Mouse (Mus musculus) MEL (cell line): Measurements from ENCODE around the gene S100a13. TPM values are rescaled to one million over a fixed set of nuclear protein-coding genes. Genes with fewer than 3 reads are reported as not detected.

ENCODE experiments used
- DNase-seq: peaks from one replicate; pipeline ENCODE4 v3.0.0; 2011; ENCODE audit warnings: low read depth, low spot score
- H3K27ac ChIP-seq: 2 replicates; pipeline ENCODE4 v1.5.1; 2012; ENCODE audit warnings: low read depth, mild to moderate bottlenecking, control low read depth, low read length, moderate library complexity; ENCODE audit not compliant: control insufficient read depth
- H3K27me3 ChIP-seq, 2 experiments: fragments of 150-350 bp in 1 of 2; sonication (generic) in 1 of 2; 2 replicates each; pipeline ENCODE4 v1.6.1; 2012; ENCODE audit warnings: low read length in 2 of 2, mild to moderate bottlenecking in 2 of 2, improper control_type of control experiment in 1 of 2, moderate library complexity in 1 of 2; ENCODE audit not compliant: insufficient read depth in 2 of 2, control insufficient read depth in 1 of 2
- H3K36me3 ChIP-seq, 2 experiments: 2 replicates each; pipeline ENCODE4 v1.6.1; 2012 to 2014; ENCODE audit warnings: low read length in 2 of 2, improper control_type of control experiment in 1 of 2, inconsistent platforms in 1 of 2, mild to moderate bottlenecking in 1 of 2; ENCODE audit not compliant: insufficient read depth in 2 of 2, control insufficient read depth in 1 of 2
- H3K4me1 ChIP-seq, 2 experiments: fragments of 150-350 bp in 1 of 2; sonication (generic) in 1 of 2; 2 replicates each; pipeline ENCODE4 v1.6.1; 2012; ENCODE audit warnings: low read length in 2 of 2, improper control_type of control experiment in 1 of 2, mild to moderate bottlenecking in 1 of 2; ENCODE audit not compliant: insufficient read depth in 2 of 2, control insufficient read depth in 1 of 2
- H3K4me3 ChIP-seq, 2 experiments: fragments of 150-350 bp in 1 of 2; sonication (generic) in 1 of 2; 2 replicates each; pipeline ENCODE4 v1.5.1; 2012; ENCODE audit warnings: low read depth in 2 of 2, low read length in 2 of 2, mild to moderate bottlenecking in 2 of 2, moderate library complexity in 2 of 2, control low read depth in 1 of 2, improper control_type of control experiment in 1 of 2; ENCODE audit not compliant: control insufficient read depth in 1 of 2, insufficient read depth in 1 of 2
- H3K79me2 ChIP-seq: 2 replicates; pipeline ENCODE4 v1.6.1; 2012; ENCODE audit warnings: mild to moderate bottlenecking, low read length, moderate library complexity; ENCODE audit not compliant: control insufficient read depth, poor library complexity, insufficient read depth
- H3K9ac ChIP-seq: 2 replicates; pipeline ENCODE4 v1.6.1; 2012; ENCODE audit warnings: low read depth, mild to moderate bottlenecking, control low read depth, low read length, moderate library complexity; ENCODE audit not compliant: control insufficient read depth, poor library complexity, severe bottlenecking
- H3K9me3 ChIP-seq: fragments of 150-350 bp; sonication (generic); replicated peaks from 2 replicates; pipeline ENCODE4 v1.6.1; 2012; ENCODE audit warnings: mild to moderate bottlenecking, low read length, improper control_type of control experiment, moderate library complexity; ENCODE audit not compliant: insufficient read depth
- BHLHE40 ChIP-seq: IDR thresholded peaks from 2 replicates; pipeline ENCODE4 v1.6.1; 2012; ENCODE audit warnings: low read depth, mild to moderate bottlenecking, inconsistent platforms, low read length, improper control_type of control experiment, borderline replicate concordance
- CHD1 ChIP-seq: IDR thresholded peaks from 2 replicates; pipeline ENCODE4 v1.6.1; 2012; ENCODE audit warnings: low read depth, mild to moderate bottlenecking, inconsistent platforms, low read length, improper control_type of control experiment
- ETS1 ChIP-seq: IDR thresholded peaks from 2 replicates; pipeline ENCODE4 v1.6.1; 2012; ENCODE audit warnings: low read depth, mild to moderate bottlenecking, inconsistent platforms, low read length, improper control_type of control experiment, moderate library complexity
- GABPA ChIP-seq: IDR thresholded peaks from 2 replicates; pipeline ENCODE4 v1.6.1; 2012; ENCODE audit warnings: low read depth, mild to moderate bottlenecking, inconsistent platforms, low read length, improper control_type of control experiment, moderate library complexity
- JUND ChIP-seq: IDR thresholded peaks from 2 replicates; pipeline ENCODE4 v1.6.1; 2011; ENCODE audit warnings: low read depth, mild to moderate bottlenecking, improper control_type of control experiment, low read length
- KAT2A ChIP-seq: conservative IDR thresholded peaks from 2 replicates; pipeline ENCODE4 v1.6.1; 2012; ENCODE audit warnings: low read depth, low read length, improper control_type of control experiment, inconsistent platforms
- MEF2A ChIP-seq: IDR thresholded peaks from 2 replicates; pipeline ENCODE4 v1.6.1; 2014; ENCODE audit warnings: low read depth, mild to moderate bottlenecking, inconsistent platforms, low read length, improper control_type of control experiment; ENCODE audit not compliant: poor library complexity, insufficient replicate concordance, severe bottlenecking; ENCODE audit errors: extremely low read depth
- MYB ChIP-seq: IDR thresholded peaks from 2 replicates; pipeline ENCODE4 v1.6.1; 2011; ENCODE audit warnings: mild to moderate bottlenecking, low read depth, low read length, improper control_type of control experiment
- MYC ChIP-seq: IDR thresholded peaks from 2 replicates; pipeline ENCODE4 v1.6.1; 2011; ENCODE audit warnings: low read depth, mild to moderate bottlenecking, low read length, improper control_type of control experiment, moderate library complexity
- NELFE ChIP-seq: IDR thresholded peaks from 2 replicates; pipeline ENCODE4 v1.6.1; 2011; ENCODE audit warnings: low read depth, low read length, improper control_type of control experiment
- NRF1 ChIP-seq: IDR thresholded peaks from 2 replicates; pipeline ENCODE4 v1.6.1; 2014; ENCODE audit warnings: low read depth, mild to moderate bottlenecking, inconsistent platforms, low read length, improper control_type of control experiment, moderate library complexity; ENCODE audit not compliant: poor library complexity, insufficient read depth, severe bottlenecking
- POLR2A ChIP-seq, 2 experiments: IDR thresholded peaks; 2 replicates each; pipeline ENCODE4 v1.6.1; 2011 to 2012; ENCODE audit warnings: low read length in 2 of 2, mild to moderate bottlenecking in 2 of 2, control low read depth in 1 of 2, improper control_type of control experiment in 1 of 2, low read depth in 1 of 2, moderate library complexity in 1 of 2; ENCODE audit not compliant: control insufficient read depth in 1 of 2, insufficient read depth in 1 of 2, poor library complexity in 1 of 2
- POLR2AphosphoS2 ChIP-seq: IDR thresholded peaks from 2 replicates; pipeline ENCODE4 v1.6.1; 2011; ENCODE audit warnings: low read length, improper control_type of control experiment
- SIN3A ChIP-seq: IDR thresholded peaks from 2 replicates; pipeline ENCODE4 v1.6.1; 2012; ENCODE audit warnings: low read length, improper control_type of control experiment, inconsistent platforms
- TAL1 ChIP-seq: IDR thresholded peaks from 2 replicates; pipeline ENCODE4 v1.6.1; 2012; ENCODE audit warnings: mild to moderate bottlenecking, inconsistent platforms, low read length, moderate library complexity, mixed read lengths
- TBP ChIP-seq: IDR thresholded peaks from 2 replicates; pipeline ENCODE4 v1.8.0; 2011; ENCODE audit warnings: low read depth, low read length, improper control_type of control experiment
- TCF12 ChIP-seq: IDR thresholded peaks from 2 replicates; pipeline ENCODE4 v1.6.1; 2014; ENCODE audit warnings: low read depth, mild to moderate bottlenecking, inconsistent platforms, low read length, improper control_type of control experiment, moderate library complexity
- UBTF ChIP-seq: IDR thresholded peaks from 2 replicates; pipeline ENCODE4 v1.6.1; 2012; ENCODE audit warnings: low read depth, mild to moderate bottlenecking, inconsistent platforms, low read length, improper control_type of control experiment, moderate library complexity, borderline replicate concordance; ENCODE audit not compliant: insufficient read depth
- USF1 ChIP-seq: IDR thresholded peaks from 2 replicates; pipeline ENCODE4 v1.6.1; 2014; ENCODE audit warnings: low read depth, mild to moderate bottlenecking, inconsistent platforms, low read length, improper control_type of control experiment, moderate library complexity
- ZKSCAN1 ChIP-seq: IDR thresholded peaks from 2 replicates; pipeline ENCODE4 v1.6.1; 2012; ENCODE audit warnings: low read depth, mild to moderate bottlenecking, inconsistent platforms, low read length, improper control_type of control experiment, moderate library complexity
- ZMIZ1 ChIP-seq: IDR thresholded peaks from 2 replicates; pipeline ENCODE4 v1.6.1; 2012; ENCODE audit warnings: low read depth, mild to moderate bottlenecking, inconsistent platforms, low read length, improper control_type of control experiment, moderate library complexity
- ZNF384 ChIP-seq: IDR thresholded peaks from 2 replicates; pipeline ENCODE4 v1.6.1; 2012; ENCODE audit warnings: low read depth, mild to moderate bottlenecking, inconsistent platforms, low read length, improper control_type of control experiment
- polyA plus RNA-seq, 2 experiments: library from polyadenylated mRNA; stranded (reverse) in 1 of 2; unstranded in 1 of 2; fragments of >175 nt in 1 of 2; fragments of >200 nt in 1 of 2; gene quantifications; 2 replicates each; pipeline versions ENCODE4 v1.2.1 to v1.2.4; 2012; ENCODE audit warnings: low replicate concordance in 2 of 2, low read depth in 1 of 2; ENCODE audit not compliant: insufficient read length in 2 of 2, insufficient read depth in 1 of 2, missing spikeins in 1 of 2
- total RNA-seq: library from RNA; depleted of rRNA; stranded (reverse); fragments of 300-350 nt; gene quantifications from 2 replicates; pipeline ENCODE4 v1.2.3, GENCODE M21; 2012

Gene S100a13
- total and polyA plus RNA-seq, 3 experiments, result 22.0 to 29.9 TPM; not detected in 1

GRCm38 (mm10) chr3:90475831-90476611 is 38.2 kb upstream of the S100a13 start, which contains the start of gene Ilf2 (continued):
- TF ChIP-seq SIN3A, result peak; percentile 79
- TF ChIP-seq POLR2A (IDR thresholded peaks at IDR 0.05; ENCODE audit: control insufficient read depth in 1 of 2, insufficient read depth in 1 of 2, low read depth in 1 of 2, low read length in 2 of 2, poor library complexity in 1 of 2), result peak; percentile 92 to 99
- TF ChIP-seq MYB, result no peak
- TF ChIP-seq ZKSCAN1, result no peak
- TF ChIP-seq UBTF, result peak; percentile 88; the same call in 1 of the 2 replicates
- peak; percentile 69 for TF ChIP-seq NRF1
- TF ChIP-seq TBP, result peak; percentile 100
- no peak for TF ChIP-seq CHD1
- no peak for TF ChIP-seq USF1
- TF ChIP-seq POLR2AphosphoS2, result peak; percentile 97
- peak; percentile 69; the same call in 1 of the 2 replicates for TF ChIP-seq TCF12
- TF ChIP-seq GABPA, result no peak
- TF ChIP-seq BHLHE40, result no peak
- peak; percentile 74 for TF ChIP-seq MYC
- no peak for TF ChIP-seq TAL1
- peak; percentile 4; the same call in 1 of the 2 replicates for TF ChIP-seq ZNF384

GRCm38 (mm10) chr3:90486998-90487397 is 27.2 kb upstream of the S100a13 start:
- H3K9ac ChIP-seq, result no peak overlapping the region
- H3K79me2 ChIP-seq, result peaks cover 4% of the 10 kb centered on the region
- no peak overlapping the region for H3K27ac ChIP-seq
- peaks cover 3 to 11% of the 10 kb centered on the region in 2 experiments; a peak in 2 of 4 replicates for H3K4me1 ChIP-seq
- H3K9me3 ChIP-seq, result no peaks in the 10 kb centered on the region
- DNase-seq, result no peak
- no peak overlapping the region for H3K4me3 ChIP-seq
- no peaks in the 10 kb centered on the region for H3K27me3 ChIP-seq
- TF ChIP-seq ZMIZ1 (peak; percentile 55; the same call in 1 of the 2 replicates), POLR2AphosphoS2 (peak; percentile 29; the same call in 1 of the 2 replicates), MEF2A (no peak), KAT2A (no peak), MYC (no peak), JUND (no peak), NELFE (no peak), ETS1 (no peak)
- TF ChIP-seq, all 39 proteins: peak for 2
- peaks cover 11 to 35% of the 10 kb centered on the region in 2 experiments for H3K36me3 ChIP-seq
